Mouse (Mus musculus): Measurements from ENCODE around the gene 3110082I17Rik.
"Not testable (repeated sequence)": the region's sequence is repeated elsewhere in the genome, so short reads cannot be mapped to it uniquely, and the experiment has no call there.

Gene 3110082I17Rik

DNA sequence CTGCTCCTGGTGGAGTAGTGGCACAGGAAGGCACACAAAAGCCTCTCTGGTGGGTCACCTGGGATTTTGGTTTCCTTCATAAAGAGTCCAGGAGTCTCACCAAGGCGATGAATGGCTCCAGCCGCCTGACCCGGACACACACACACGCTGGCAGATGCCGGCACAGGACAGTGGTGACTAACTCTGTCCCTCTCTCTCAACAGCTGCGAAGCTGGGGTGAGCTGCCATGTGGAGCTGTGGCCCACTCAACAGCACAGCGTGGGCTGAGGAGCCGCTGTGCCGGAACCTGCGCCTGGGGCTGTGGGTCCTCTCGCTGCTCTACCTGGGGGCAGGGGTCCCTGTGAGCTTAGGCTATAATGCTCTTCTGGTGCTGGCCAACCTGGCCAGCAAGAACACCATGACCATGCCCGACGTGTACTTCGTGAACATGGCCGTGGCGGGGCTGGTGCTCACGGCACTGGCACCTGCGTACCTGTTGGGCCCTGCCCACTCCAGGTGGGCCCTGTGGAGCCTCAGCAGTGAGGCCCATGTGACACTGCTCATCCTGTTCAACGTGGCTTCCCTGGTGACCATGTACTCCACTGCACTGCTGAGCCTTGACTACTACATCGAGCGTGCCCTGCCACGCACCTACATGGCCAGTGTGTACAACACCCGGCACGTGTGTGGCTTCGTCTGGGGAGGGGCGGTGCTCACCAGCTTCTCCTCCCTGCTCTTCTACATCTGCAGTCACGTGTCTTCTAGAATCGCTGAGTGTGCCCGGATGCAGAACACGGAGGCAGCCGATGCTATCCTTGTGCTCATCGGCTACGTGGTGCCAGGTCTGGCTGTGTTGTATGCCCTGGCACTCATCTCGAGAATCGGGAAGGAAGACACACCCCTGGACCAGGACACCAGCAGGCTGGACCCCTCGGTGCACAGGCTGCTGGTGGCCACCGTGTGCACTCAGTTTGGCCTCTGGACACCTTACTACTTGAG is 67.8 kb downstream of the 3110082I17Rik start:
- no peak for DNase-seq

DNA sequence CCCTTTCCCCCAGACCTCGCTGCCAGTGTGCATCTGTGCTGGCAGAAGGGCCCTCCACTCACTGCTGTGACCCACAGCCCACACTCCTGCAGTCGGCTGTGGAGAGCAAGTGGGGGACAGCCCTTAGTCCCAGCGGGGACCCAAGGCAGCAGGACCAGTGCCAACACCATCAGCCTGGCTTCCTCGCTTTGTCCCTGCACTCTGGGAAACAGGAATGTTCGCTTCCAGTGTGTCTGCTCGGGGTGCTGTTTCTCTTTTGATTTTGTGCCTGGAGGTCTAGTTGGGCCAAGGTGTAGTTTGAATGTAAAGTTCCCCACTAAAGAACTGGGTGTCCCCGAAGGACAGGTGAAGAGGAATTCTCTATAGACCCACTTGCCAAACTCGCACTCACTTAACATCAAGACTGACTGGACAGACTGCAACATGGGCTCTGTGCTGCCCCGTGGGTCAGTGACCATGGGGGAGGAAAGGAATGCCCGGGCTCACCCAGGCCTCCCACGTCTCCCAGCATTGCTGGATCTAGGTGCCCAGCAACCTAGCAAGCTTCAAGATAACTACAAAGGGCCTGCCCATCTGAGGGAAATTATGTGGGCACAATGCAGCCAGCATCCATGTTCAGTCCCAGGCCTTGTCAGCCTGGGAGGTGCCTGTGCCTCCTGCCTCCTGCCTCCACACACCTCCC is 68.9 kb downstream of the 3110082I17Rik start:
- DNase-seq, result no peak

DNA sequence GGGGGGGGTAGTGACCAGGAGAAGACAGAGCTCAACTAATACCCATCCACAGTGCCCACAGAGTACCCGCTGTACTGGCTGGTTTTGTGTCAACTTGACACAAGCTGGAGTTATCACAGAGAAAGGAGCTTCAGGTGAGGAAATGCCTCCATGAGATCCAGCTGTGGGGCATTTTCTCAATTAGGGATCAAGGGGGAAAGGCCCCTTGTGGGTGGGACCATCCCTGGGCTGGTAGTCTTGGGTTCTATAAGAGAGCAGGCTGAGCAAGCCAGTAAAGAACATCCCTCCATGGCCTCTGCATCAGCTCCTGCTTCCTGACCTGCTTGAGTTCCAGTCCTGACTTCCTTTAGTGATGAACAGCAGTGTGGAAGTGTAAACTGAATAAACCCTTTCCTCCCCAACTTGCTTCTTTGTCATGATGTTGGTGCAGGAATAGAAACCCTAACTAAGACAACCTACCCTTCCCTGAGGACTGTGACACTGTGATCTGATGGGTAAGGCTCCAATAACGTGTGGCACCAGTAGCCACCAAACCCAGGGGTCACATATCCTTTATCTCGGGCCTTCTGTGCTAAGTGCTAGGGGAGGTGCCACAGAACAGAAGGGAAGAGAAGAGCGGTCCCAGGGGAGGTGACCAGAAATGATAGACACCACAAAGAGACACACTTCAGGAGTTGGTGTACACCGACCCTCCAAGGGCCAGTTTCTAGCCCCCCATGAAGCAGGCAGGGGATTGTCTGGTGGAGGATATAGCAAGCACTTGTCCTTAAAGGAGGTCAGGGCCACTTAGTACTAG is 69.8 kb downstream of the 3110082I17Rik start:
- DNase-seq, result not testable (repeated sequence)

DNA sequence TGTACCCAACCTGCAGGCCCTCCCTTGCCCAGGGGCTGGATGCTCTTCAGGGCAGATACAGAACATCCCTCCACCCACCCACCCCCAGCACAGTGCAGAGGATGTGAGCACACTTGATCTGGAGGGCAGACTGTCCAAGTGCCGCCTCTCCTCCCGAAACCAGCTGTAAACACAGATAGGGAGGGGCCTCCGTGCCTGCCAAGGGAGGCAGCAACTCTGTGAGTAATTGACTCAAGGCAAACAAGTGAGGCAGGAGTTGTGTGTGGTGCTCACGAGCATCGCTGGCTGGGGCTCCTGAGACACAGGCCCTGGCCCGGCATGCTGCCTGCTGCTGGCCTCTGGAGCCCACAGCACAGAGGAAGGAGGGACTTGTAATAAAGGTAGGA is 70.7 kb downstream of the 3110082I17Rik start:
- peak; percentile 70 for DNase-seq

DNA sequence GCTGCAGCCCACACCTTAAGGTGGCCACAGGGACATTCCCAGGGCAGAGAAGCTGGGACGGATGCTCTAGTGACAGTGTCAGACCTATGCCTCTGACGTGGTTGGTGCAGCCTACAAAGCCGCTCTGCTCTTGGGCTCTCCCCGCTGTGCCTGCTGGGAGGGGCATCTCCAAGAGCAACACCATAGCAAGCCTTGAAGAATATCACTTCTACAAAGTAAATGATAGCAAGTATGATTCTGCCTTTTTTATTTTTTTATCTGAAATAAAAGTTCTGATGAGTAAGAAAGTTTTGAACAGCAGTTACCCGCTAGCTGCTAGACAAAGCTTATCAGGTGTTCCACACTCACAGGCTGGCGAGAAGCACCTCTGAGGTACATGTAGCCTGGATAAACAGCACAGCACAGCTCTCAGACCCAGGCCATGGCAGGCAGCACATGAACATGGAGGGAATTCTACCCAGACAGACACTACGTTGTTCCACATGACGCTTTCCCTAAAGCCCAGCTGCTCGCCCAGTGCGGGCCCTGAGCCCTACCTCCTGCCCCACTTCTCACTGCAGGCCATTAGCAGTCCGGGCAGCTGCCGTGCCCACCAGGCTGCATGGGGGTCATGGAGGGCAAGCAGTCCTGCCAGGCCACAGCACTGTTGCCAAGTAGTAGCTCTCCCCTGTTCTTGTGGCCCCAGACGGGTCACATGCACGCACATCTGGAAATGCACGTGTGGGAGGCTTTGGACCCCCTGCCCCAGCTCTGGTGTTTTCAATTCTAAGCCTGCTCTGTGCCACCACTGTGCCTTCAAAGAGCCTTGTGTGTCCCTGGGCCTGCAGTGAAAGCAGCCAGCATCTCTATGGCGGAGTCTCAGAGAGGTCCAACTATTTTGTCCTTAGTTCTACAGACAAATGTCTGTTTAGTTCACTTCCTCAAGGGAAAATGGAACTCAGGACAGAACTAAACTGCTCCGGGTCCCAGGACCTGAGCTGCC is 71.3 kb downstream of the 3110082I17Rik start:
- DNase-seq, result no peak

DNA sequence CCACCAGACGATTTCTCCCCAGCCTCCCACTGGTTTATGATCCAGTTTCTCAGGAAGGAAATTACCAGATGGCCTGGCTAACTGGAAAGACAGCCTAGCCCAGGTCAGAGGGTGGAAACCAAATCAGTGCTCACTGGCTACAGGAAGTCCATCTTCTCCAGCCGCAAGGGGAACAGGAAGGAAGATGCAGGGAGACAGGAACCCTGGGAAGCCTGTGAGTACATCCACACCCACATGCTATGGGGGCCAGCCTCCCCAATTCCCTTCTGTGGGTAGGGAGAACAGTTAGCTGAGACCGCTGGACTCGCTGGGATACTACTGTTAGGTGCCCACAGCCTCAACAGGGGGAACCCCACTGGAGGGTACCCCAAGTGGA is 72.1 kb downstream of the 3110082I17Rik start:
- no peak for DNase-seq

DNA sequence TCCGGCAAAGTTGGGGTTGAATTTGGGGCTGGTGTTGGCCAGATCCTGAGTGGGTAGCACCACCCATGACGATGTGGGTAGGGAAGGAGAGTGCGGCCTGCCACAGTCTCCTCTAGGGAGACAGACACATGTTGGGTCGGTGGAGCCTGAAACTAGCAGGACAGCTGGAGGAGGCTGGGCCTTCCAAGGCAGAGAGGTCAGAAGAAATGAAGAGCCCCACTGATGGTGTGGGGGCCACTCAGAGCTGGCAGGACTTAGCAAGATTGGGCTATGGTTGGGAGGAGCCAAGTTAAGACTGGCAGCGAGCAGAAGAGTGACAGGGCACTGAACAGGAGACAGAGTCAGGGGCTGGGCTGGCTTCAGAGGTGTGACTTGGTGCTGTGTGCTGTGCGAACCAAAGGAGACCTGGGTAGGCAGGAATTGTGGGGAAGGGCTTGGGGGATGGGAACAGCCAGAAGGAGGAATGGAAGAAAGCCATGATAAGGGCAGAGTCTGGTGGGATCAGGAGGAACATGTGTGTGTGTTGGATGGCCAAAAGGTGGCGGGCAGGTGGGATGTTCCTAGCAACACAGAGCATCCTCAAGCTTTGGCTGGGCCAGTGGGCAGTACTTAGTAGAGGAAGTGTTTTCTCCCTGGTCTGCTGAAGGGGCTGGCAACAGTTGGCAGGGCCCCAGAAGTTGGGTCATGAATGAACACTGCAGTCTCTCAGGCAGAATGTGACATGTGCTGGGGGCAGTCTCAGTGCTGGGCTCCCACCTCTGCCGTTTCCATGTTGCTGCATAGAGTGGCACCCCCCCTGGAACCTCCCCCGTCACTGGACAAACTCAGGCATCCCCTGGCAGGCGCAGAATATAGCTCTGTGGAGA is 72.8 kb downstream of the 3110082I17Rik start:
- no peak for DNase-seq

DNA sequence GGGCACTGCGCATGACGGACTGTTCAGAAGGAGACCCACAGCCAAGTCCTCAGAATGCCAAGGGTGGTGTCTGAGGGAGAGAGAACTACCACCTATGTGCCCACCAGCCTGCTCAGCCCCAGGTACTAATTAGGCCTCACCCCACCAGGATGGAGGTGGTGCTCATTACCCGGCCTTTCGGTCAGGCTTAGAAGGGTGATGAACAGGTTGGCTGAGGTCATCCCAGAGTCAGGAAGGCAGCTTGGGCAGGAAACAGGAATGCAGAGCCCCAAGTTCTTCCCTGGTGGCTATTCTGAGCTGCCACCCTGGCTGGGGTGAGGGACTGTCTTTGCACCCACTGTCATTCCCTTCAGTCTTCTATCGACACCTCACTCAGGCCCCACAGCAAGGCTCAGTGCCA is 74.3 kb downstream of the 3110082I17Rik start:
- DNase-seq, result no peak

DNA sequence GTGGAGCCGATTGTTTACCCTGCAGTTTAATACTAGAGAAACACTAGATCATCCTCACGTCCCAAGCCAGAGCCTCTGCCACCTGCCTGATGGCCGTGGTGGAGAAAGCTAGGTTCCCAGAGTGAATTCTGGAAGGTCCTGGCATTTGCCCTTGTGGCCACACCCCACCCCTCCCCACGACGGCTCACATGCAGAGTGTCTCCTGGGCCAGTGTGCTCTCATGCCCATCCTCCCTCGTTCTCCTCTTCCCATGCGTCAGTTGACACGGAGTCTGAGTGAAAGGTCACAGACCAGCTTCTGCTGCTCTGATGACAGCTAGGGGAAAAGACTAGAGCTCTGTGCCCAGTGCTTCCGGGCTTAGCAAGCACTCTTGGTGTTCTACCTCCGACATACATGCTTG is 75.8 kb downstream of the 3110082I17Rik start:
- no peak for DNase-seq

DNA sequence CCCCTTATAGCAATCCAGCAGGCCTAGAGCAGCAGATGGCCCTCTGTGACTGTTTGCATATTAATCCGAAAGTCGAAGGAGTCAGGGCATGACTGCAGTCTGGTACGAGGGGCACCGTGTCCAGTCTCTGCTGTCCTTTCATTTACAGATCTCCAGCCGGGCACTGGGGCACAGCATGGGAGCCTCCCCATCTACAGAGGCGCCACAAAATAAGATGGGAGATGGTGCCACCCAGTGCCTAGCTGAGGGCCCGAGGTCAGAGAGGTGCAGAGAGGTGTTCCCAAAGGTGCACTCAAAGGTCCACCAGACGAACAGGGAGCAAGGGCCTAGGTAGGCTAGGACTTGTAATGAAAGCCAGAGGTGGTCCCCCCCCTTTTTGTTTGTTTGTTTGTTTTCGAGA is 77.1 kb downstream of the 3110082I17Rik start:
- no peak for DNase-seq

DNA sequence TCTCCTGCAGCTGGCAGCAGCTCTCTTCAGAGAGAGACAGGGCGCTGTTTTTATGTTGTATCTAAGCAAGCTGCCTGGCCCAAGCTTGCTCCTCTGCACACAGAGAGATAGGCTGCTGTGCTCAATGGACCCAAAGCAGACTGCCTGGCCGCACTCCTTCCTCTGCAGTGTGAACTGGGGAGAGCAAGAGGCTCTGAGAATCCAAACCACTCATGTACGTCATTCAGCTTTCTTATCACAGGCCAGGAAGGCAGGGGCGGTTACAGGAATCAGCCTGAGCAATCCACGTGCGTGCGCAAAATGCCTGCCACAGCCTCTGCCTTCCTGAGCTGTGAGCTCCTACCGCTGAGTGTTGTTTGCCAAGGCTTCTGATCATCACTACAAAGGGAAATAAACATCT is 77.6 kb downstream of the 3110082I17Rik start:
- DNase-seq, result peak; percentile 82

DNA sequence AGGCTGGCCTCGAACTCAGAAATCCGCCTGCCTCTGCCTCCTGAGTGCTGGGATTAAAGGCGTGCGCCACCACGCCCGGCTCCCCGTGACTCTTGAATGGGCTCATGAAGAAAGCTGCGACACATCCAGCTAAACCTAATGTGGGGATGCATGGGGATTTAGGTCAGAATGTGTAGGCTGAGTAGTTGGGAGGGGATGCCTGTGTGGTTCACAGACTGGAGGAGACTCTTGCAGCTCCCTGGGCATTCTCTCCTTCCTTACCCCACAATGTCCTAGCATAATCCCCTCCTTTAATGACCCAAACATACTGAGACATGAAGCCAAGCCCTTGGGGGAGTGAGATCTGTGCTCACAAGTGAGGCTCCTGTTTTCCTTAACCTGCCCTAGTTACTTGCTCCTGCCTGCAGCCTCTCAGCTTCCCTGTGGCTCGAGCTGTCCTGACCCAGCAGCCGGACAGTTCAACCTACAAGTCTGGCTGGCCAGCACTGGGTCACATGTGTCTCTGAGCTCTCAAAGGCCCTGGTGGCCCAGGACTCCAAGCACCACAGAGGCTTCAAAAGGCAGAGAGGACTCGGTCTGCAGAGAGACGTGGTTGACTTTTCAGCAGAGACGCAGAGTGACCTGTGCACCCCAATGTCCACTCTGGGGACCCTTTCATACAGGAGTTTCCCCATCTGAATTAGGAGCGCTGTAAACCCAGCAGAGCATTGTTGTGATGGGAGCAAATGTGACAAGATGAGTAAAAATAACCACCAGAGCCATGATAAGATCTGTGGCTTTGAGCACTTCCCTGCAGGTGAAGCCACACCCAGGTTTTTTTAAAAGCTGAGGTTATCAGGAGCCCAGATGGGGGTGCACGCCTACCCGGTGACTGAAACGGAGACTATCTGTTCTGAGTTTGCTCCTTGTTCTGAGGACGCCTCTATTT is 78.5 kb downstream of the 3110082I17Rik start:
- no peak for DNase-seq

DNA sequence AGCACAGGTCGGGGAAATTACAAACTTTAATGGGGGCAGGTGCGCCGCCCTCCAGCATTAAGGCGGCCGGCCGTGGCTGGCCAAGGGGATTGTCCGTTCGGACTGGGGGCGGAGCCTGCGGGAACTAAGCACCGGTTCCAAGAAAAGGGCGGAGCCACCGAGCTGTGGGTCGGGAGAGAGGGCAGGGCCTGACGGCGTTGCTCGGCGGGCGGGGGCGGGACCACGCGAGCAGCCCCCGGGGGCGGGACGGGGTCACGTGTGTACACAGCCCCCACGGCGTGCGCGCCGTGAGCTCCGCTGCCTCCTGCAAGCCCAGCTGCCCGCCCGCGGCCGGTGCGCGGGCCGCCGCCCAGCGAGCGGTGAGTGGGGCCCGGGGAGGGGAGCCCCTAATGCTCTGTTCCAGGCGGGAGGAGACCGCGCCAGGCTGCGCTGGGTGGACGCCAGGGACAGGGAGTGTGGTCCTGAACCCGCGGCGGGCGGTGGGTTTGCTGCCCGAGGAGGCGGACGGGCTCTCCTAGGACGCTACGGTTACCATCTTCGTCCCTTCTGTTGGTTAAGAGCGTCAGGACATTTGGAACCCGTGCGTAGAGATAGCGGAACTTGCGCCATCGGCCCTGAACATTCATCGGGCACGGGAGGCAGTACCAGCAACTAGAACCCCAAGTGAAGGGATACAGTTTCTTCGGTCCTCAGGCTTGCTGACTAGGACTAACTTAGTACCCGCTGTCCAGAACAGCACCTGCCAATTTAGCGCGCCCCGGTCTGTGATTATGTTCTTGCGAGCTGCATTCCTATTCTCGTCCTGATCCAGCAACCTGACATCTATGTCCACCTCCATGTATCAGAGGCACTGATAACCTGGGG is 79.7 kb downstream of the 3110082I17Rik start:
- peak; percentile 91 for DNase-seq

DNA sequence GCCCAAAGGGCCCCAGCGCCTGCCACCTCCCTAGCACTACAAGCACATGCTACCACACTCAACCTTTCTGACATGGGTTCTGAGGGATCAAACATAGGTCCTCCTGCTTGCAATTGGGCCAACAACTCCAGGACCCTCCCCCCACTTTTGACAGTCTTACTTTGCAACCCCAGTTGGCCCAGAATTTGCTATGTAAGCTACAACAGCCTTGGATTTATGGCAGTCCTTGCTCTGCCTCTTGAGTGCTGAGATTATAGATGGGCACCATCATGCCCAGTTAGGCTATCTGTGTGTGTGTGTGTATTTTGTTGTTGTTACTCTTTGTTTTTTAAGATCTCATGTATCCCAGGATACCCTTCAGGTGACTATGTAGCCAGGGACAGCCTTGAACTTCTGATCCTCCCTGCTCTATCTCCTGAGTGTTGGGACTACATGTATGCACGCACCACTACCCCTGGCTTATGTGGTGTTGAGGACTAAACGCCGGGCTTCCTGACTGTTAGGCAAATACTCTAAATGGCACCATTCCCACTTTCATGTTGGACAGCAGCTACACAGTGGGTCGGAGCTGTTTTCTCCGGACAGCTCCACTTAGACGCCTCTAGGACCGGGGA is 80.4 kb downstream of the 3110082I17Rik start:
- DNase-seq, result no peak

DNA sequence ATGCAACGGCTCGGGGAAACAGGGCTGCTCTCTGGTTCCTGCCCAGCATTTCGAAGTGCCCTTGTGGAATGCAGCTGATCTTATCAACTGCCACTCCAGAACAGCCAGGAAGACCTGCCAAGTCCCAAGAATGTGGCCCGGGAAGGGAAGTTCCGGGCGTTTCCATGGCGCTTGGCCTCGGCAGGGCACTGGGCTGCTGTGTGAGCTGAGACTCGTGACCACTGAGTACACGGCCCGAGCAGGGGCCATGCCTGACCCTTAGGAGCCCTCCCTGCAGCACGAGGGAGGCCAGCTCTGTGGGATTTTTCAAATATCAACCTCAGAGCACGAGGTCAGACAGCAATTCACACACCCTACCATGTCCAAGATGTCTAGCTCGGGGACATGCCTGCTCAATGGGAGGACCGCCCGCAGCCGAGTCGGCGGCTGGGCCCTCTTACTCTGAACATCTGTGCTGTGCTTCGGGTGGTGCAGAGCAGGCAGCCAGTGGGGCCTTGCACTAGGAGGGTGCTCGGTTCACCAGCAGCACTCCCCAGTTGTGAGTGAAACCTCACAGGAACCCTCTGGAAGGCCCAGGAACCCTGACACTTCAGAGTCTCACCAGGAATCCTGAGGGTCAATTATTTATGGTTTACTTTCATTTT is 81.2 kb downstream of the 3110082I17Rik start:
- no peak for DNase-seq

DNA sequence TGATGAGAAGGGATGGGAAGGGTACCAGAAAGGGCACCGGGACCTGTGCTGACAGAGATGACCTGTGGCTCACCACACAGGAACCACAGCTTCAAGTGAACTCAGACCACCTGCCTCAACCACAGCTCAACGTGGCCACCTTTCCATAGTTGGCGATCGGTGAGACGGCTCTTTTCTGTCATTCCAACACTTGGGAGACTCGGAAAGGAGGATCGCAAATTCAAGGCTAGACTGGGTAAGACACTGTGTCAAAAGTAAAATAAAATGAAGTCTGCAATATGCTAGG is 82.1 kb downstream of the 3110082I17Rik start:
- DNase-seq, result no peak

DNA sequence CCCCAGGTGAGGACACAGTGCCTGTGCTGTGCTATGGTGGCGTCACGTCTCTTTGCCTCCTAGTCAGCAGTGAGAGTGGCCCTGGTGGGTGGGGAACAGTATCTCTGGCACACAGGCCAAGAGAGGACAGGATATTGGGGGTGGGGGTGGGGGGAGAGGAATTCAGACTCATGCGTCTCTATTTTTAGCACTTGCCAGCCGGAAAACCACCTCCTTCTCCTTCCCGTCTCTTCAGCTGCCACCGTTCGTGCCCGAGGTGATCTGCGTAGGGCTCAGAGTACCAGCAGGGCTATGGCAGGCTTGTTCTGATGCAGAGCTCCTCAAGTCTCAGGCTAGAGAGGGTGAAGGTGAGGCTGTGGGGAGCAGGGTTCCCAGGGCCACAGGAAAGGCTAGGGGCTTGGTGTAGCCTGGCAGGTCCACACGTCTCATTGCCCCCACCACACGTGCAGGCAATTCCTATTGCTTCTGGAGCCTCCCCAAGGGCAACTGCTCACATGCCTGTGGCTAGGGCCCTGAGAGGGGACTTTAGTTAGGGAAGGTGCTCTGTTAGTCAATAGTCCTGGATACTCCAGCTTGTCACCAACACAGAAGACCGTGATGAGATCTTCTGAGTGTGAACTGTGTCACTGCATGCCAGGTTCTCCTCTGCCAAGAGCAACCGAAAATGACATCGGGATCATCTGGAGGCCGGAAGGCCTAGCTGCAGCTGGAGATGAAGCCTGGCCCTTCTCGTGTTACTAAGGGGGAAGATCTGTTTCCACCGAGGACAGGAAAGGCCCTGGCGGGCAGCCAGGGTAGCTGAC is 82.7 kb downstream of the 3110082I17Rik start, which contains the start of gene Gpr146:
TSS of gene Gpr146 (plus strand) at position 230 of the 803 bp plus-strand sequence.
- no peak for DNase-seq

Data from right cerebral cortex, adult 18-20 months (tissue).